16 mouse cellular contexts compared by ENCODE assay signal in genomic region chr12:119088666-119089065, GRCm38 (mm10).
"Had no signal": no experiment of that assay in that cellular context is flagged by ENCODE, and none has a peak within 500 bp of the region (broad histone marks: within the 10 kb centered on the region; RNA-seq: fewer than 3 reads in every experiment).

No protein-coding gene starts in this region.

- ATAC-seq: liver, embryonic 12.5 days; liver, postnatal 0 days; lung, postnatal 0 days; midbrain, embryonic 13.5 days; midbrain, embryonic 15.5 days; midbrain, embryonic 16.5 days had no signal

- DNase-seq: liver; liver, embryonic 13.5 days; liver, postnatal 0 days; lung, adult 18-20 months; lung, adult 2 months; lung, embryonic 14.5 days; lung, postnatal 10 days; lung, postnatal 14 days; lung, postnatal 36 days; lung, postnatal 4 days; midbrain, embryonic 14.5 days had no signal
